Mouse (Mus musculus): ENCODE results near the gene Lurap1l.

The Lurap1l gene

DNA sequence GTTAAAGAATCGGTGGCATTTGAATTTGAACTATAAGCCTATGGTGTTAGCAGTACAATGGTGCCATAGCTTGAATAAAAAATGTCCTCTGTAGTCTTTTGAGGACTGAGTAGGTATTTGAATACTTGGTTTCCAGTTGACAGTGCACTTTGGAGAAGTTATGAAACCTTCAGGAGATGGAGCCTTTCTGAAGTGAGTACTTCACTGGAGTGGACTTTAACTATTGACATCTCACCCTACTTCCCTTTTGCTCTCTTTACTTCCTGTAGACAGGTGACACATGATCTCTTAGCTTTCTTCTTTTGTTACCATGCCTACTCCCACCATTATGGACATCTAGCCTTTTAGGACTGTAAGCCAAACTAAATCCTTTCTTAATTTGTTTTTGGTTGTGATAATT is 80.4 kb downstream of the Lurap1l start:
- in situ Hi-C loops (cut with MboI; ENCODE audit: unreplicated experiment in 2 of 2): no loop called here

DNA sequence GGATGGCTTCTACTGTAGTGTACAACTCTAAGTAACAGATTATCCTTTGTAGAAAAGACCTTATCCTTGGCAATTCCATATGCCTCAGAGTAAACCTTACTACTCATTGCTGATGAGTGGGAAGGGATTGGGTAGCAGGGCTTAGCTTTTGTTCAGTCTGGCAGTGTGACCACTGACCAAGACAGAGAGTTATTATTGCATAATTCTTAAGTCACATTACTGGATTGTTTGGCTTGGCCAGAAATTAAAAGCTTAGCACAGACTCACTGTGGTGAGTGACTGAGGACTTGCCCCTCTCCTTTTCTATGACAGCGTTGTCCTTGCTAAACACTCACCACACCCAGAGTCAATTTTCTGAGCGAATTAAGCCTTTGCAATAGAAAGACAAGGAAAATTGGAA is 93.1 kb downstream of the Lurap1l start:
- in situ Hi-C loops (cut with MboI; ENCODE audit: unreplicated experiment in 2 of 2): no loop called here
